Mouse (Mus musculus) erythroblast, embryonic 14.5 days (primary cell): ENCODE data around the gene Dennd1a.

Source experiments
- GATA1 ChIP-seq: IDR thresholded peaks from 2 replicates; pipeline ENCODE4 v1.6.1; 2012; ENCODE audit warnings: low read length, inconsistent platforms, mixed read lengths
- TAL1 ChIP-seq: IDR thresholded peaks from 3 replicates; pipeline ENCODE4 v1.6.1; 2012; ENCODE audit warnings: low read length, inconsistent platforms, mixed read lengths

DNA sequence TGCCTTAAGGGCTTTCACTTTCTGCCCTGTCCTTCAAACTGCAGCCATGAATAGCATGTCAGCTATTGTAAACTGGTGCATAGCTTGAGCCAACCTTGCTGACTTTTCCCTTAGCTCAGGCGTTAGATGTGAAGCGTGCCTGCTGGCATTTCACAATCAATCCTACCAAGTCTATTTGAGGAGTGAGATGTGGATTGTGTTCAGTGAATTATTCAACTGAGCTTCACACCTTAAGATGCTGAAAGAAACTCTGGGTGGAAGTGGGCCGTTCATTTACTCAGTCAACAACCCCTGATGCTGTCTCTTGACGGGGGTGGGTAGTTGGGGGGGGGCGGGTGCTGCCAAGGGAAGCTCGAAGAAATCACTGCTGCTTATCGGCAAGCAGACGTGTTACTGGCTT lies 36.2 kb upstream of the Dennd1a start:
- TF ChIP-seq GATA1 = no peak
- no peak for TF ChIP-seq TAL1
